Mouse (Mus musculus): ENCODE measurements around the gene Dusp9. TPM values are rescaled to one million over a fixed set of nuclear protein-coding genes. Genes with fewer than 3 reads are reported as not detected.
A peak's percentile ranks its signal among the peaks of the same experiment; 100 is the strongest.

The Dusp9 gene
- 10.7 and 11.0 TPM in 2 replicates for polyA plus RNA-seq (2015; fragmentation: Nextera tagmentation; extraction: Ambion mirVana)

DNA sequence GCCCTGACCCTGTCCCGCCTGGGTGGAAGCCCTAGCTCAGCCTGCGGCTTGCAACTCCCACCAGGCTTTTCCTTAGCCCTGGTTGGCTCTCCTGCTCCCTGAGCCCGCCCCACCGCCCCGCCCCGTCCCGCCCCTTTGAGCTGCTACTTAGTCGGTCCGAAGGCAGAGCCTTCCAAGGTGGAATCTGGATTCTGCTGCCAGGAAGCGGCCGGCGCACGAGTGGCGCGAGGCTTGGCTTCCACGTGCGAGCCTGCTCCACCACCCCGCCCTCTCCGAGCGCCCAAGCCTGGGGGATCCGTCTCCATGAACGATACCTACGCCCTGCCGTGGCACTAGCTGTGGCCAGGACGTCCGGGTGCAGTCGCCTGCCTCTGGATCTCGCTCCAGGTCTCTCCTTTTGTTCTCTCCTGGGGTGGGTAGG, at the start of gene Dusp9:
TSS of gene Dusp9 (plus strand) at position 165 of the 421 bp plus-strand sequence.
- Histone ChIP-seq H3K27me3 (replicated peaks) (peaks cover 37% of the 10 kb centered on the region), H3K9me3 (no peaks in the 10 kb centered on the region), H3K27ac (no peak within 1 kb of the TSS), H3K9ac (peak within 1 kb of the TSS; percentile 40), H3K4me3 (replicated peaks) (peak within 1 kb of the TSS; percentile 38), H3K4me1 (replicated peaks) (no peaks in the 10 kb centered on the region), H3K4me2 (replicated peaks) (peak within 1 kb of the TSS; percentile 78), H3K36me3 (no peaks in the 10 kb centered on the region)
- WGBS, result 25% methylated on average over 27 of the region's 28 CpGs
- peak; percentile 90 for ATAC-seq

DNA sequence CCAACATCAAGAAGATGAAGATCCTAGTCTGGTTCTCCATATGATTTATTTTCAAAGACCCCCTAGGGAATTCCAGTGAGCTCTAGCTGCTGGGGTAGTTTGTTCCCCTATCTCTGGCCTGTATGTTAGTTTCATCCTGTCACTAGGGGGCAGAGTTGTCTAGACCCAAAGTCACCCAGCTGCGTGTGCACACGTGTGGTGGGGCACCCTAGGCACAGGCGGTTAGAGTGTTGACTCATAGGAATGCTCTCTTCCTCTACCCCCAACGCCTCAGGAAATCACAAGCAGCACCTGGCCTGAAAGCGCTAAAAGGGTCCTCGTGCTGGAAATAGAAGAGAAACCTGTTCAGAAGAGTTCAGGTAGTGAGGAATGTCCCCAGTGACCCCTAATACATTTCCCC, 46.0 kb upstream of the Dusp9 start:
- Histone ChIP-seq H3K36me3 (no peaks in the 10 kb centered on the region), H3K9me3 (no peaks in the 10 kb centered on the region), H3K27ac (no peak overlapping the region), H3K4me2 (replicated peaks) (no peak overlapping the region), H3K4me1 (replicated peaks) (no peaks in the 10 kb centered on the region; the same call in 1 of the 2 replicates), H3K27me3 (replicated peaks) (no peaks in the 10 kb centered on the region; the same call in 1 of the 2 replicates), H3K4me3 (replicated peaks) (no peak overlapping the region), H3K9ac (no peak overlapping the region)
- ATAC-seq, result peak; percentile 66; the same call in 1 of the 2 replicates
- WGBS, result 28% methylated on average over 6 of the region's 6 CpGs

DNA sequence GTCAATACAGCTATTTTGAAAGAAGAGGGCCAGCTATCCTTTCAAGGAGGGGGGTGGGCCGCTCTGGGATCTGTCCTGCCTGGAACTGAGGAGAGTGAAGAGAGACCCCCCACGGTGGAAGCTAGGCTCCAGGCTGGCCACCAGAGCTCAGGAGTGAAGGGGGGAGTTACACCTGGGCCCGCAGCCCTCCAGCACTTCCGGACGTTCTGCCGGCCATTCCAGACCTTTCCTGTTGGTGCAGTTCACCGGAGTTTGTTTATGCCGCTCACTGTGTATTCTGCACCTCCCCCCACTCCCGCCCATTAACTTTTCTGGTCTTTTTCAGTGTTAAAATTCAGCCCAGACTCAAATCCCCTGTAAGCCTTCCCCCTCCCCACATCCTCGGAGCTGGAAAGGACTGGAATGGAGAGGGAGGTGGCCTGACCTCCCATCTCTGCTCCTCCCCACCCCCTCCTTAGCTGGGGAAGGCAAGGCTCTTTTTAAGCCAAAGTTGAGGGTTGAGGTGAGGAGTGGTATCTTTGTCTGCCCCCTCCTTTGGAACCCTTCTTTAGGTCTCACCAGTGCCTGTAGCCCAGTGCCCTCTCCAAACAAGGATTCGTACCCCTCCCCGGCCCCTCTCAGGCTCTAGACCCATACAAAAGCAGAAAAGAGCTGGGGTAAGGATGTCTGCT, 44.6 kb upstream of the Dusp9 start:
- Histone ChIP-seq H3K4me3 (replicated peaks) (no peak overlapping the region), H3K4me1 (replicated peaks) (no peaks in the 10 kb centered on the region; the same call in 1 of the 2 replicates), H3K36me3 (no peaks in the 10 kb centered on the region), H3K27ac (no peak overlapping the region), H3K9ac (no peak overlapping the region), H3K4me2 (replicated peaks) (no peak overlapping the region), H3K27me3 (replicated peaks) (no peaks in the 10 kb centered on the region; the same call in 1 of the 2 replicates), H3K9me3 (no peaks in the 10 kb centered on the region)
- 37% methylated on average over 12 of the region's 12 CpGs for WGBS
- 0 out of 2 replicates have a peak, but pooled peaks have one; percentile 36 for ATAC-seq

DNA sequence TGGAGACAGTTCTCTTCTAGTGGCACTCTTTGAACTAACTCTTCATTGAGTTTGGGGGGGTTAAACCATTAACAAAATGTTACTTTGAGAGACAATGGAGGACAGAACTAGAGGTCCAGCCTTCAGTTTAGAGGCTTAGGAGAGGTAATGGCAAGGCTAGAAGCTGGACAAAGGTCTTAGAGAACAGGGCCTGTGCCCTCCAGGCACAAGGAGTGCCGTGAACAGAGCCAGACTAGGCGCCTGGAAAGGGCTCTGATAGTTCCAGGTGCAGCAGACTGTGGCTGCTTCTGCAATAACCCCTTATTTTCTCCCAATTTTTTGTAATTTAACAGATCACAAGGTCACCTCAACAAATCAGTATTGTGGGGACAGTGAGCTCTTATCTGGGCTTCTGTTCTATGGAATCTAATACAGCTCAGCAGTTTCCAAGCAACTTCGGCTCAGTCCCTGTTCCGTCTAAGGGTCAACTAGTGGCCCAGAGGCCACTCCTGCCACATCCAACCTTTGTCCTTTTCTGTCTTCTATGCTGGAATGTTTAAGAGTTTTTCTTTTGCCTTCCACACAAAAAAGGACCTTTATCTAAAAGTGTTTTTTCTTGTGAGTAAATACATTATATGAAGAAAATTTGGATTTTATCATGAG, 43.8 kb upstream of the Dusp9 start:
- WGBS, result 61% methylated on average over 4 of the region's 4 CpGs
- Histone ChIP-seq H3K27me3 (replicated peaks) (no peaks in the 10 kb centered on the region; the same call in 1 of the 2 replicates), H3K4me1 (replicated peaks) (no peaks in the 10 kb centered on the region; the same call in 1 of the 2 replicates), H3K4me3 (replicated peaks) (no peak overlapping the region), H3K36me3 (no peaks in the 10 kb centered on the region), H3K9me3 (no peaks in the 10 kb centered on the region), H3K27ac (no peak overlapping the region), H3K9ac (no peak overlapping the region), H3K4me2 (replicated peaks) (no peak overlapping the region)
- ATAC-seq, result peak; percentile 58; the same call in 1 of the 2 replicates

GRCm38 (mm10) chrX:73601456-73601855, 37.8 kb upstream of the Dusp9 start:
- Histone ChIP-seq H3K36me3 (no peaks in the 10 kb centered on the region), H3K4me3 (replicated peaks) (no peak overlapping the region), H3K4me1 (replicated peaks) (no peaks in the 10 kb centered on the region), H3K27me3 (replicated peaks) (no peaks in the 10 kb centered on the region), H3K27ac (no peak overlapping the region), H3K4me2 (replicated peaks) (no peak overlapping the region), H3K9ac (no peak overlapping the region), H3K9me3 (no peaks in the 10 kb centered on the region)
- ATAC-seq, result no peak
- WGBS, result 75% methylated on average over 1 of the region's 1 CpGs

GRCm38 (mm10) chrX:73613665-73614064, 25.6 kb upstream of the Dusp9 start:
- H3K36me3 ChIP-seq, result no peaks in the 10 kb centered on the region
- no peak overlapping the region for H3K9ac ChIP-seq
- WGBS, result 47% methylated on average over 4 of the region's 4 CpGs
- ATAC-seq, result peak; percentile 81
- no peak overlapping the region for H3K27ac ChIP-seq
- no peaks in the 10 kb centered on the region for H3K27me3 ChIP-seq (replicated peaks)
- H3K9me3 ChIP-seq, result no peaks in the 10 kb centered on the region
- H3K4me1 ChIP-seq (replicated peaks), result no peaks in the 10 kb centered on the region
- no peak overlapping the region for H3K4me2 ChIP-seq (replicated peaks)
- H3K4me3 ChIP-seq (replicated peaks), result no peak overlapping the region

- Histone ChIP-seq H3K4me1 (replicated peaks) (no peaks in the 10 kb centered on the region), H3K27ac (no peak overlapping the region), H3K27me3 (replicated peaks) (no peaks in the 10 kb centered on the region), H3K9me3 (no peaks in the 10 kb centered on the region), H3K9ac (no peak overlapping the region), H3K4me3 (replicated peaks) (no peak overlapping the region), H3K4me2 (replicated peaks) (no peak overlapping the region), H3K36me3 (no peaks in the 10 kb centered on the region)
- no peak for ATAC-seq
- WGBS, result 100% methylated on average over 1 of the region's 1 CpGs
Measured at GRCm38 (mm10) chrX:73615876-73616275, 23.3 kb upstream of the Dusp9 start.

DNA sequence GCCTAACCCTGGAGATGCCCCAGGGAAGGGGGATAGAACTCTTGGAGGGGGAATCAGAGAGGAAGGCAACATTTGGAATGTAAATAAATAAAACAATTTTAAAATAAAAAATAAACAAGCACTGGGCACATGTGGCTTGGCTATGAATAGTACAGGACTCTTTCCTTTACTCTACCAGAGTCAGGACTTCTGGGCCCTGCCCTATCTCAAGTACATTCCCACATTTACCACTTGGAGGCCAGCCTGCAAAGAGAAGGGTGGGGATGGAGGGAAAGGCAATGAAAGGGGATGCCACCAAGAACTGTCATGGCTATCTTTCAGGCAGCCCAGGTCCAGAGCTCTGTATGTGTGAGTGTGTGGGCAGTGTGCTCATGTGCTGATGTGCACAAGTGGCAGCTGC, 19.8 kb upstream of the Dusp9 start:
- no peaks in the 10 kb centered on the region for H3K9me3 ChIP-seq
- no peak overlapping the region for H3K4me3 ChIP-seq (replicated peaks)
- H3K36me3 ChIP-seq, result no peaks in the 10 kb centered on the region
- no peak overlapping the region for H3K4me2 ChIP-seq (replicated peaks)
- no peak for ATAC-seq
- no peak overlapping the region for H3K27ac ChIP-seq
- no peaks in the 10 kb centered on the region for H3K27me3 ChIP-seq (replicated peaks)
- no peak overlapping the region for H3K9ac ChIP-seq
- H3K4me1 ChIP-seq (replicated peaks), result no peaks in the 10 kb centered on the region

DNA sequence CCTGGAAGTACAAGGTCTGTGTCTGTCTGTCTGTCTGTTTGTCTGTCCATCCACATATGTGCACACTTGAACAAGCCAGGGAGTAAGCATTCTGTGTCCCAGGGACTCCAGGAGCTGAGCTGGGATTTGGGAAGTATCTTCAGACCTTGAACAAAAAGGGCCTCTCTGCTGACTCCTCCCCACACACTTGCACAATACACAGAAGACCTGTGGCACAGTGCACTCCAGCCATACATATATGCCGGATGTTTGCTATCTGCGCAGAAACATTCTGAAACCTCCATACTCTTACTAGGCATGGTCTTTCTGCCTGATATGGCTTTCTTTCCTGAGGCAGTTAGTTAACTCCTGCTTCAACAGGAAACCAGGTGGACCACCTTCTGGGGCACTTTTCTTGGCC, 19.3 kb upstream of the Dusp9 start:
- Histone ChIP-seq H3K36me3 (no peaks in the 10 kb centered on the region), H3K4me1 (replicated peaks) (no peaks in the 10 kb centered on the region), H3K4me2 (replicated peaks) (no peak overlapping the region), H3K4me3 (replicated peaks) (no peak overlapping the region), H3K27me3 (replicated peaks) (no peaks in the 10 kb centered on the region), H3K9ac (no peak overlapping the region), H3K27ac (no peak overlapping the region), H3K9me3 (no peaks in the 10 kb centered on the region)
- no peak for ATAC-seq
- 78% methylated on average over 2 of the region's 2 CpGs for WGBS

GRCm38 (mm10) chrX:73626981-73627380, 12.2 kb upstream of the Dusp9 start:
- no peaks in the 10 kb centered on the region for H3K4me1 ChIP-seq (replicated peaks)
- no peak overlapping the region for H3K4me2 ChIP-seq (replicated peaks)
- no peak overlapping the region for H3K27ac ChIP-seq
- H3K4me3 ChIP-seq (replicated peaks), result no peak overlapping the region
- no peak for ATAC-seq
- no peaks in the 10 kb centered on the region for H3K9me3 ChIP-seq
- H3K27me3 ChIP-seq (replicated peaks), result no peaks in the 10 kb centered on the region
- no peaks in the 10 kb centered on the region for H3K36me3 ChIP-seq
- H3K9ac ChIP-seq, result no peak overlapping the region

- H3K4me2 ChIP-seq (replicated peaks), result peak overlapping the region; percentile 48
Measured at GRCm38 (mm10) chrX:73635425-73635824, 3.8 kb upstream of the Dusp9 start.

DNA sequence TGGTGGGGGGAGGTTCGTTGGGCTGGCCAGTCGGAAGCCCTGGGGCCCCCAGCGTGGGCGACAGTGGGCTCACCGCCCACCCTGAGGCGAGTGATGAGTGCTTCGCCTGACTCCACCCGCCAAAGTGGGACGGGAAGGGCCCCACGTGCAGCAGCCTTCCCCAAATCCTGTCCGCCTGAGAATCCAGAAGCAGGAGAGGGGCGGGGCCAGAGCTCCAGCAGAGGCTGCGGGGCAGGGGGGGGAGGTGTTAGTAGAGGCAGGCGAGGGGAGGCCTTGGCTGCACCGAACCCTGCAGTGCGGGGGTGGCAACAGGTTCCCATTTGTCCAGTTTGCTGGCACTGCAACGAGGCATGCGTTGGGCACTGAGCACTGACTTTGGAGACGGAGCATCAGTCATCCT, 1.8 kb upstream of the Dusp9 start:
- H3K27ac ChIP-seq, result no peak overlapping the region
- H3K4me2 ChIP-seq (replicated peaks), result peak overlapping the region; percentile 70
- H3K9me3 ChIP-seq, result no peaks in the 10 kb centered on the region
- peak overlapping the region; percentile 33 for H3K4me3 ChIP-seq (replicated peaks)
- H3K27me3 ChIP-seq (replicated peaks), result peaks cover 38% of the 10 kb centered on the region
- H3K4me1 ChIP-seq (replicated peaks), result no peaks in the 10 kb centered on the region
- no peak overlapping the region; the same call in 1 of the 2 replicates for H3K9ac ChIP-seq
- no peaks in the 10 kb centered on the region for H3K36me3 ChIP-seq
- ATAC-seq, result 0 out of 2 replicates have a peak, but pooled peaks have one; percentile 29
- WGBS, result 15% methylated on average over 19 of the region's 19 CpGs

More at GRCm38 (mm10) chrX:73635425-73635824, 3.8 kb upstream of the Dusp9 start:
- no peak overlapping the region for H3K9ac ChIP-seq
- H3K27me3 ChIP-seq (replicated peaks), result peaks cover 35% of the 10 kb centered on the region
- no peak overlapping the region for H3K27ac ChIP-seq
- no peak overlapping the region for H3K4me3 ChIP-seq (replicated peaks)
- no peaks in the 10 kb centered on the region for H3K9me3 ChIP-seq
- no peaks in the 10 kb centered on the region for H3K4me1 ChIP-seq (replicated peaks)
- no peak for ATAC-seq
- H3K36me3 ChIP-seq, result no peaks in the 10 kb centered on the region
- WGBS, result 20% methylated on average over 19 of the region's 19 CpGs

Data from intestine, embryonic 15.5 days (tissue).